Mouse (Mus musculus) spleen, postnatal 36 days (tissue): ENCODE measurements around the gene Rtf1.

Source experiments
- DNase-seq, 2 experiments: peaks; one replicate each; pipeline ENCODE4 v3.0.0; 2022; ENCODE audit warnings: low spot score in 2 of 2, mixed read lengths in 1 of 2

The Rtf1 gene

GRCm38 (mm10) chr2:119767246-119767645 is 92.4 kb downstream of the Rtf1 start:
- DNase-seq, result no peak
